Mouse (Mus musculus): ENCODE measurements around the gene C87436. TPM values are rescaled to one million over a fixed set of nuclear protein-coding genes. Genes with fewer than 3 reads are reported as not detected.
"Not testable (repeated sequence)": the region's sequence is repeated elsewhere in the genome, so short reads cannot be mapped to it uniquely, and the experiment has no call there.

The C87436 gene
- polyA plus RNA-seq, 1 experiment from 2014 or later = 30.8 TPM

DNA sequence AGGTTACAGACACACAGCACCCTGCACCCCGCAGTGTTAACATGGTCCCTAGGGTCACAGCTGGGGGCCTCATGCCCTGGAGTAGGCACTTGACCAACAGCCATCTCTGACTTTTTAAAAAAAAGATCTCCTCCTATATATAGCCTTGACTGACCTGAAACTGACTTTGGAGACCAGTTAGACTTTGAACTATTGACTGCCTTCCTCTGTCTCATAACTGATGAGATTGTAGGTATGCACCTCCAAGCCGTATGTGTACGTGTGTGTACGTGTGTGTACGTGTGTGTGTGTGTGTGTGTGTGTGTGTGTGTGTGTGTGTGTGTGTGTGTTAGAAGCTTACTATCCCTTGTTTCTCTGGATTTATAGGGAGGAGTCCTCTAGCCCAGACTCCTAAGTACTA is 43.7 kb downstream of the C87436 start:
- no peak for DNase-seq (ENCODE audit: low spot score)

DNA sequence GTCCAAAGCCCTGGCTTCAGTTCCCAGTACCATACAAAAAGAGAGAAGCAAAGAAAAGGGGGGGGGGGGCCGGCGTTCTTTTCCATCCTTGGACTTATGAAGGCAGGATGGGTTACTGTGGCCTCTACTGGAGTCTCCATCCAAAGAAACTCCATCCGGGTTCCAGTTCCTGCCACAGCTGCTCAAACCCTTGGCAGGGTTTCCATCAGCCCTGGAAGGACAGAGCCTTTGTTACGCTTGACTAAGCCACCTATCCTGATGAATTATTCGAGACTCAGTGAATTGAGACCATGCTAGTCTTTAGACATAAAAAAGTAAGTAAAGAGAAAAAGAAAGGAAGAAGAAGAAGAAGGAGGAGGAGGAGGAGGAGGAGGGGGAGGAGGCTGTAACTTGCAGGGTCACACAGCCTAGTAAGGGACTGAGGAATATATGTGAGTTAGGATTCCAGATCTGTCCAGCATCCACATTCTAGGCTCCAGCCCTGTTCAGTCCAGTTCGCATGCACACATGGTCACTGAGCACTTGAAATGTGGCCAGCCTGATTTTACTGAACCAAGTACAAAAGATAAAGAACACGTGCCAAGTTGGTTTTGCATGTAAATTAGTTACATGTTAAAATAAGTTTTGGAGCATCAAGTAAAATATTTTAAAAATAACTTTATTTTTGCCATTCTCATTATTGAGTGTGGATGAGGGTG is 47.9 kb downstream of the C87436 start:
- no peak for DNase-seq (ENCODE audit: low spot score)

DNA sequence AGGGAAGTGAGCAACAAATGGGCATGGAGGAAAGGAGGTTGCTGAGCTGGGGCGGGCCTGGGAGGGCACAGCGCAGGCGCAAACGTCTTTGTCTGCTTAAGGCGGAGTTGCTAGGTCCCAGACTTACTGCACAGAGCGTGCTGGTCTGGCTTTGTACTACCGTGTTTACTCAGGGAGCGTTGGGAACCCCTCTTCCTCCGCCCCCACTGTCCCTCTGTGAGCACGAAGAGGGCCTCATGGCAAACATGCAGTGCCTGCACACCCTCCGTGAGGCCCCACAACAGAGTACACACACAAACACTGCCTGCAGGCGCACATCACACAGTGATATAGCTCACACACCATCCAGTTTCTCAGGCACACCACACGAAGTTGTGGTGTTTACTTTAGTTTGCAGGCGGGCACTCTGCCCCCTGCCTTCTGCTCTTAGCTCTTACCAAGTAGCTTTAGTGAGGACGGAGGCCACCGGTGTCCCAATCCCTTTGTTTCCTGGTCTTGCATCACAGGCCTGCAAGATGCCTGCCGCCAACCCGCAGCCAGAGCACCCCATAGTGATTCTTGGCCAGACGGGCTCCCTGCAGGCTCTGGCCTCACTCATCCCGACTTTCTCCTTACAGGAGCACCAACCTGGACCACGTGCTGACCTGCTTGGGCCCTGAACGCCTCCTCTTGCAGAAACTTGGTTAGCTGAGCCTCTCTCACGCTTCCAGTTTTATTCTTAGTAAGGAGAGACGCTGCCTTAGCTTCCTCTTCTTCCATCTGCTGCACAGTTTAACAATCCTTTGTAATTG is 49.4 kb downstream of the C87436 start:
- peak; percentile 88 for DNase-seq (ENCODE audit: low spot score)

GRCm38 (mm10) chr6:86488149-86488485 is 49.9 kb downstream of the C87436 start:
- DNase-seq (ENCODE audit: low spot score) = no peak

- no peak for DNase-seq (ENCODE audit: low spot score)
Measured at GRCm38 (mm10) chr6:86489945-86490344, 51.8 kb downstream of the C87436 start.

DNA sequence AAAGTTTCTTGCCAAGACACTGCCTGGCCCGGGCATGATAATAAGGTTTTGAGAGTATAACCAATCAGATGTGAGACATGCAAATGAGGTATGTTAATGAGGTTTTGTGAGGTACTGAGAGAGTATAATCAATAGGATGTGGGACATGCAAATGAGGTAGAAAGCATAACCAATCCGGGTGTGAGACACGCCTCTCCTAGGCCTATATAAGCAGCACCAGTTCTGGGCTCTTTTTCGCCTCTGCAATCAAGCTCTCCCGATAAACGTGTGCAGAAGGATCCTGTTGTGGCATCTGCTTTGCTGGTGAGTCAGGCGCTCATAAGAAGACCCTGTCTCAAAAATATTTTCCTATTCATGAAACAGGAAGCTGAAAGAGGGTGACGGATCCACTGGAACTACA is 52.2 kb downstream of the C87436 start:
- DNase-seq (ENCODE audit: low spot score) = not testable (repeated sequence)

DNA sequence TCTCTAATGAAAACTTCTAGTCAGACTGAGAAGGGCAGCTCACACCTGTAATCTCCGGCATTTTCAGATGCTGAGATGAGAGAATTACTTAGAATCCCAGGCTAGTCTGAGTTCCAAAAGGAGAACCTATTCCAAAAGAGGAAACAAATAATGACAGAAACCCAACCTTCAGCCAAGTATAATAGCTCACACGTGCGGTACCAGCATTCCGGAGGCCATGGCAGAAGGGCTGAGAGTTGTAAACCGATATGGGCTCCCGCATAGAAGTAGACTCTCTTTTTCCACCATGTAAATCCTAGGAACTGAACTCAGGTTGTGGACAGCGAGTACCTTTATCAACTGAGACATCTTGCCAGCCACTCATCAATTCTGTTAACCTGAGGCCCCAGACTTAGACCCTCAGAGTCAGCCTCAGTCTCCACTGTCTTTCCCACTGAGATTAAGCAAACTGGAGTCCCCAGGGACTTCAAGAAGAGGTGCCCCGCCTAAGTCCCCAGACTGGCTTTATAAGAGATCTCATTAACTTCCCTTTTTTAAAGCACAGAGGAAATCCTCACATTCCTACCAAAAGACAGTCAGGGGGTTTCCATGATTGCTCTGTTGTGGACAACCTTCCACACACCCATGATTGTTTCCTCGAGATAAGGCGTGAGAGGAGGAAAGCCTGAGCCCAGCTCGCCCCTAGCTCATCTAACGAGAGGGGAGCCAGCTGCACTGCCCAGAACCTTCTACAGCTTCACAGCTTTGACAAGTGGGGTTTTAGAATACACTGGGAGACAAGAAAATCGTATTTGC is 55.5 kb downstream of the C87436 start:
- DNase-seq (ENCODE audit: low spot score) = no peak

DNA sequence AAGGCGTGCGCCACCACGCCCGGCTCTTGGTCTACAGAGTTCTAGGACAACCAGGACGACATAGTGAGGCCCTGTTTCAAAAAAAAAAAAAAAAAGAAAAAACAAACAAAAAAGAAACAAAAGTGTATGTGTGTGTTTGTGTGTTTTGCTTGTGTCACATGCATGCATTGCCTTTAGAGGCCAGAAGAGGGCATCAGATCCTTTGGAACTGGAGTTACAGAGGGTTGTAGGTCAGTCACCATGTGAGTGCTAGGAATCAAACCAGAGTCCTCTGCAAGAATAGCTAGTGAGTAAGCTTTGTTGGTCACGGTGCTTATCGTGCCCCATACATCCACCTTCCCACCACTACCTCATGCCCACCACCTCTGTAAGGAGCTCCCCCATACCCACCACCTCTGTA is 56.6 kb downstream of the C87436 start:
- DNase-seq (ENCODE audit: low spot score) = no peak

GRCm38 (mm10) chr6:86495661-86496060 is 57.5 kb downstream of the C87436 start:
- DNase-seq (ENCODE audit: low spot score) = no peak

GRCm38 (mm10) chr6:86496127-86496526 is 58.0 kb downstream of the C87436 start:
- DNase-seq (ENCODE audit: low spot score) = no peak

- no peak for DNase-seq (ENCODE audit: low spot score)
Measured at GRCm38 (mm10) chr6:86496585-86496984, 58.4 kb downstream of the C87436 start.

DNA sequence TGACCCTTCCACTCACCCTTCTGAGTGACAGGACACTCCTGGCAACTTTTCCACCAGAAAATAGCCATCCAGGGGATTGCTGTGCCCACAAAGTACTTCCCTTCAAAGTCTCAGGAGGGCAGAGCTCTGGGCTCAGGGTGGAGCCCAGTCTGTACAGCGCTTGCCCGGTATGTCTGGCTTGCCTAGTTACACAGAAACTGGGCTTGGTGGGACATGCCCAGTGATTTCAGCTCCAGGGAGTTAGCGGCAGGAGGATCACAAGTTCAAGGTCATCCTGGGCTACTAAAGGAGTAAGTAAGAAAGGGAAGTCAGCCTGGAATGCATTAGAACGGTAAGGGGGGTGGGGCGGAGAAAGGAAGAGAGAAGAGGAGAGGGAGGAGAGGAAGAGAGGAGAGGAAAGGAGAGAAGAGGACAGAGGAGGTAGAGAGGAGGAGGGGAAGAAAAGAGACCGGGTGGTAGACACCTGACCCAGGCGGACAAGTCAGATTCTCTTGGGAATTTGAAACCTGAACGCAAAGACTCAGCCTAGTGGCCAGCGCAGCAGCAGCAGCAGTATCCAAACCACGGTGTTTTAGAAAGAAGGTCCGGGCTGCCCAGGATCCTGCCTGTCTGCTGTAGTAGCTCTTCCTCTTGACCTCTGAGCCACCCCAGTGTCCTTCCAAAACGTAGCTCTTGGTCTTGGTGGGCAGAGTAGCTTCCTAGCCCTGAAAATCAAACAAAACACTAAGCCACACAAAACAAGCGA is 59.1 kb downstream of the C87436 start:
- peak; percentile 22 for DNase-seq (ENCODE audit: low spot score)

DNA sequence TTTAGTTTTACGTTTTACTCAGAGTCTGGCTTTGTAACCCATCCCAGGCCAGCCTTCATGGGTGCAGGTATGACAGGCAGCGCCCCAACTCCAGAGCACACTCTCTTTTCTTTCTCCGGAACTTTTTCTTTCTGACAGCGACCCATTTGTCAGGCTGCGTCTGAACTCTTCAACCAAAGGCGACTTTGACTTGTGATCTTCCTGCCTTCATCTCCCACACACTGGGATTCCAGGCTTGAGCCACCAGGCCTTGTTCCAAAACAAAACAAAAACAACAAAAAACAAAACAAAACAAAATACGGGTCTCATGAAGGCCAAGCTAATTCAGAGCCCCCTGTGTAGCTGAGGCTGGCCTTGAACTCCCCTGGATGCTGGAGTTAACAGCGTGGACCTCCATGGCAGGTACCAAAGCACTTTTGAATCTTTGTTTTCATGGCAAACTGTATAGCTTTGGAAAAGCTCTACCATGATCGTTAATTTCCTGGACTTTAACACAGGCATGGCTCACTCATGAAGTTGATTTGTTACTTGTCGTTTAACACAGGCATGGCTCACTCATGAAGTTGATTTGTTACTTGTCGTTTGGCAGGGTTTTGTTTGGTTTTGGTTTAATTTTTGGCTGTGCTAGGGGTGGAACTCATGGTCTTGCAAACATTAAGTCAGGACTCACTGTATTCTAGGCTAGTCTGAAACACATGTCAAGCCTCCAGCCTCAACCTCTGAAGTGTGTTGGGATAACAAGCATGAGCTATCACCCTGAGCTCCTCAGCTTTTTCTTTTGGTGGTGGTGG is 60.0 kb downstream of the C87436 start:
- DNase-seq (ENCODE audit: low spot score) = no peak

GRCm38 (mm10) chr6:86499571-86500109 is 61.5 kb downstream of the C87436 start:
- no peak for DNase-seq (ENCODE audit: low spot score)

GRCm38 (mm10) chr6:86503513-86503912 is 65.3 kb downstream of the C87436 start:
- DNase-seq (ENCODE audit: low spot score) = no peak

DNA sequence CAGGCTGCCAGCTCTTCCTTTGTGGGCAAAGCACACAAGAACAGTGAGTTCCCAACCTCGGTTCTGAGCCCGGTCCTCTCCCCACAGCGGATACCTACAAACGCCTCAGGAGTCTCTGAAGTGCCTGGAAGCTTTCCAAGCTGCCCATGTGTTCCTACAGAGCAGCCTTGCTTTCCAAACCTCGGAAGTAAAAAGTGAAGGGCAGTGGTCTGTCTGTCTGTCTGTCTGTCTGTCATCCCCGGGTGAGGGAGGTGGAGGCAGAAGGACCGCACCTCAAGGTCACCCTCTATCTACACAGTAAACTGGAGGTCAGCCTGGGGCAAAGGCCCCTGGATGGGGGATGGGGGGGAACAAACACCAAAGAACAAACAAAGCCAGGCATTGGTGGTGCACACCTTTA is 67.5 kb downstream of the C87436 start:
- DNase-seq (ENCODE audit: low spot score) = no peak

DNA sequence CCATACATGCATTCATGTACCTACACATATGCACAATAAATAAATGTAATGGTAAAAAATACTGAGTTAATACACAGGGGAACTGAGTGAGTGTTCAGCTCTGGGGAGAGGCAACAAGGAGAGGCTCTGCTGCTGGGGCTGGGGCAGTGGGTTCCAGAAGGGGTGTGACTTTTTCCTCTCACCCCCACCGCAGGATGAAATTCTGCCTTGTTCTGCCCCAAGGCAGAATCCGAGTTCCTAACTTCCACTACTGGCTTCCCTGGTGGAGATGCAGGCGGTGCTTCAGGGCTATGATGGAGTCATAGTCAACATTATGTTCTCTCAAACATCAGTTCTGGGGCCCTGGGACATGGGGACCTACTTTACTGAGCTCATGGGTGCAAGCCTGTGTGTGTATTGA is 68.1 kb downstream of the C87436 start:
- no peak for DNase-seq (ENCODE audit: low spot score)

DNA sequence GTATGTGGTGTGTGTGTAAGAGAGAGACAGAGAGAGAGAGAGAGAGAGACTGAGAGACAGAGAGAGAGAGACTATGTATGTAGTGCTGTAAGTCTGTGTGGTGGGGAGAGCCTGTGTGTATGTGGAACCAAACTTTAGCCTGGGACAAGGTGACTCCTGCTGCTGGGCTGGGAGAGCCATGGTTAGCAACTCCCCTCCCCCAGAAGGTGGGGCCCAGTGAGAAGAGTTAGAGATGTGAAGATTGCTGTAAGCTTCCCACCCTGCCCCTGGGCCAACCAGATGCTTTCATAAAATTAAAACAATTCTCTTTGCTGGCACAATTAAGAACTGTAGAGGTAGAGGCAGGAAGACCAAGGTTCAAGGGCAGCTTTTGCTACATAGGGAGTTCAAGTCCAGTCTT is 68.9 kb downstream of the C87436 start:
- no peak for DNase-seq (ENCODE audit: low spot score)

GRCm38 (mm10) chr6:86508736-86509135 is 70.6 kb downstream of the C87436 start:
- no peak for DNase-seq (ENCODE audit: low spot score)

- DNase-seq (ENCODE audit: low spot score) = no peak
Measured at GRCm38 (mm10) chr6:86509194-86509865, 71.2 kb downstream of the C87436 start.

Data from thymus, postnatal 0 days (tissue).